Mouse (Mus musculus) spleen, postnatal 10 days (tissue): ENCODE measurements around the gene Olfr666.
"Not testable (repeated sequence)": the region's sequence is repeated elsewhere in the genome, so short reads cannot be mapped to it uniquely, and the experiment has no call there.

Experiments used
- DNase-seq, 2 experiments: peaks; one replicate each; pipeline ENCODE4 v3.0.0; 2021 to 2022; ENCODE audit warnings: low spot score in 2 of 2

Olfr666 gene

GRCm38 (mm10) chr7:104895852-104896251, at the start of gene Olfr666:
Gene Olfr666, minus strand, starts transcription at chr7:104895952.
- DNase-seq: no peak

- no peak for DNase-seq
These were observed 38.2 kb upstream of the Olfr666 start, which contains the start of gene Olfr669 for GRCm38 (mm10) chr7:104933940-104934339. Gene Olfr669, plus strand, starts transcription at chr7:104934240.

GRCm38 (mm10) chr7:104927957-104928356, 32.2 kb upstream of the Olfr666 start, which contains the start of gene Olfr668:
Gene Olfr668, minus strand, starts transcription at chr7:104928057.
- DNase-seq: no peak

GRCm38 (mm10) chr7:104921382-104921781, 25.6 kb upstream of the Olfr666 start, which contains the start of gene Olfr667:
Gene Olfr667, minus strand, starts transcription at chr7:104921482.
- no peak for DNase-seq

GRCm38 (mm10) chr7:104877731-104878130, 18.0 kb downstream of the Olfr666 start, which contains the start of gene Olfr665:
Gene Olfr665, plus strand, starts transcription at chr7:104878031.
- no peak for DNase-seq

GRCm38 (mm10) chr7:104861381-104861780, 34.4 kb downstream of the Olfr666 start:
- no peak for DNase-seq

- no peak for DNase-seq
These were observed 38.1 kb downstream of the Olfr666 start for GRCm38 (mm10) chr7:104857683-104858082.

- DNase-seq: not testable (repeated sequence)
These were observed 39.0 kb downstream of the Olfr666 start, which contains the start of gene Usp17la for GRCm38 (mm10) chr7:104856709-104857108. Gene Usp17la, plus strand, starts transcription at chr7:104857009.

- no peak for DNase-seq
These were observed 40.5 kb downstream of the Olfr666 start for GRCm38 (mm10) chr7:104855248-104855750.

GRCm38 (mm10) chr7:104851546-104851945, 44.2 kb downstream of the Olfr666 start:
- not testable (repeated sequence) for DNase-seq

- DNase-seq: no peak
These were observed 51.9 kb downstream of the Olfr666 start for GRCm38 (mm10) chr7:104843731-104844287.

- DNase-seq: no peak
These were observed 53.2 kb downstream of the Olfr666 start, which contains the start of gene Usp17lb for GRCm38 (mm10) chr7:104842503-104842902. Gene Usp17lb, minus strand, starts transcription at chr7:104842603.
